Mouse (Mus musculus) kidney, adult 2 months (tissue): ENCODE results near the gene Tet2.

Experiments
- CTCF ChIP-seq: fragments of 200-500 bp; conservative IDR thresholded peaks from 2 replicates; pipeline ENCODE4 v1.5.1; 2011; ENCODE audit warnings: low read depth, mild to moderate bottlenecking, control low read depth, low read length, moderate library complexity, mixed read lengths; ENCODE audit not compliant: insufficient read depth, insufficient read length
- POLR2A ChIP-seq: fragments of 200-500 bp; IDR thresholded peaks from one replicate; pipeline ENCODE4 v1.6.1; 2011; ENCODE audit warnings: low read depth, low read length, control low read depth

- TF ChIP-seq CTCF = no peak
- TF ChIP-seq POLR2A = no peak
Measured at GRCm38 (mm10) chr3:133436919-133437320, 108.0 kb downstream of the Tet2 start.
